Mouse (Mus musculus): ENCODE results near the gene Poll.
A peak's percentile ranks its signal among the peaks of the same experiment; 100 is the strongest.

Poll gene

GRCm38 (mm10) chr19:45533617-45534016 is 26.7 kb downstream of the Poll start:
- DNase-seq (ENCODE audit: low read depth, low spot score): no peak
- H3K27me3 ChIP-seq (ENCODE audit: control insufficient read depth, insufficient read depth, low read length, poor library complexity, severe bottlenecking): no peaks in the 10 kb centered on the region
- no peaks in the 10 kb centered on the region for H3K36me3 ChIP-seq (ENCODE audit: control insufficient read depth, insufficient read depth, low read length, poor library complexity, severe bottlenecking)

GRCm38 (mm10) chr19:45531554-45531953 is 28.8 kb downstream of the Poll start:
- Histone ChIP-seq H3K27me3 (ENCODE audit: control insufficient read depth, insufficient read depth, low read length, poor library complexity, severe bottlenecking) (no peaks in the 10 kb centered on the region), H3K36me3 (ENCODE audit: control insufficient read depth, insufficient read depth, low read length, poor library complexity, severe bottlenecking) (no peaks in the 10 kb centered on the region)
- DNase-seq (ENCODE audit: low read depth, low spot score): no peak

GRCm38 (mm10) chr19:45530200-45530995 is 29.9 kb downstream of the Poll start:
- Histone ChIP-seq H3K36me3 (ENCODE audit: control insufficient read depth, insufficient read depth, low read length, poor library complexity, severe bottlenecking) (no peaks in the 10 kb centered on the region), H3K27me3 (ENCODE audit: control insufficient read depth, insufficient read depth, low read length, poor library complexity, severe bottlenecking) (no peaks in the 10 kb centered on the region)
- DNase-seq (ENCODE audit: low read depth, low spot score): peak; percentile 15

- no peaks in the 10 kb centered on the region for H3K36me3 ChIP-seq (ENCODE audit: control insufficient read depth, insufficient read depth, low read length, poor library complexity, severe bottlenecking)
- DNase-seq (ENCODE audit: low read depth, low spot score): no peak
- H3K27me3 ChIP-seq (ENCODE audit: control insufficient read depth, insufficient read depth, low read length, poor library complexity, severe bottlenecking): no peaks in the 10 kb centered on the region
Measured at GRCm38 (mm10) chr19:45529294-45529693, 31.0 kb downstream of the Poll start.

GRCm38 (mm10) chr19:45527931-45528534 is 32.3 kb downstream of the Poll start:
- Histone ChIP-seq H3K36me3 (ENCODE audit: control insufficient read depth, insufficient read depth, low read length, poor library complexity, severe bottlenecking) (no peaks in the 10 kb centered on the region; the same call in none of the 2 replicates), H3K27me3 (ENCODE audit: control insufficient read depth, insufficient read depth, low read length, poor library complexity, severe bottlenecking) (no peaks in the 10 kb centered on the region)
- DNase-seq (ENCODE audit: low read depth, low spot score): peak; percentile 80

- Histone ChIP-seq H3K36me3 (ENCODE audit: control insufficient read depth, insufficient read depth, low read length, poor library complexity, severe bottlenecking) (no peaks in the 10 kb centered on the region; the same call in none of the 2 replicates), H3K27me3 (ENCODE audit: control insufficient read depth, insufficient read depth, low read length, poor library complexity, severe bottlenecking) (no peaks in the 10 kb centered on the region)
- DNase-seq (ENCODE audit: low read depth, low spot score): no peak
Measured at GRCm38 (mm10) chr19:45527382-45527781, 32.9 kb downstream of the Poll start.

- Histone ChIP-seq H3K36me3 (ENCODE audit: control insufficient read depth, insufficient read depth, low read length, poor library complexity, severe bottlenecking) (peaks cover 17% of the 10 kb centered on the region), H3K27me3 (ENCODE audit: control insufficient read depth, insufficient read depth, low read length, poor library complexity, severe bottlenecking) (no peaks in the 10 kb centered on the region)
- DNase-seq (ENCODE audit: low read depth, low spot score): no peak
Measured at GRCm38 (mm10) chr19:45516264-45516663, 44.1 kb downstream of the Poll start.

- no peak for DNase-seq (ENCODE audit: low read depth, low spot score)
- peaks cover 17% of the 10 kb centered on the region for H3K36me3 ChIP-seq (ENCODE audit: control insufficient read depth, insufficient read depth, low read length, poor library complexity, severe bottlenecking)
- H3K27me3 ChIP-seq (ENCODE audit: control insufficient read depth, insufficient read depth, low read length, poor library complexity, severe bottlenecking): no peaks in the 10 kb centered on the region
Measured at GRCm38 (mm10) chr19:45515341-45515740, 45.0 kb downstream of the Poll start.

GRCm38 (mm10) chr19:45511406-45511805 is 48.9 kb downstream of the Poll start:
- peaks cover 7% of the 10 kb centered on the region; the same call in 1 of the 2 replicates for H3K36me3 ChIP-seq (ENCODE audit: control insufficient read depth, insufficient read depth, low read length, poor library complexity, severe bottlenecking)
- DNase-seq (ENCODE audit: low read depth, low spot score): no peak

GRCm38 (mm10) chr19:45510680-45511079 is 49.7 kb downstream of the Poll start:
- no peak for DNase-seq (ENCODE audit: low read depth, low spot score)
- peaks cover 6% of the 10 kb centered on the region; the same call in 1 of the 2 replicates for H3K36me3 ChIP-seq (ENCODE audit: control insufficient read depth, insufficient read depth, low read length, poor library complexity, severe bottlenecking)
- no peaks in the 10 kb centered on the region for H3K27me3 ChIP-seq (ENCODE audit: control insufficient read depth, insufficient read depth, low read length, poor library complexity, severe bottlenecking)

More at GRCm38 (mm10) chr19:45511406-45511805, 48.9 kb downstream of the Poll start:
- no peaks in the 10 kb centered on the region for H3K27me3 ChIP-seq (ENCODE audit: control insufficient read depth, insufficient read depth, low read length, poor library complexity, severe bottlenecking)

- H3K27me3 ChIP-seq (ENCODE audit: control insufficient read depth, insufficient read depth, low read length, poor library complexity, severe bottlenecking): no peaks in the 10 kb centered on the region
- H3K36me3 ChIP-seq (ENCODE audit: control insufficient read depth, insufficient read depth, low read length, poor library complexity, severe bottlenecking): peaks cover 2% of the 10 kb centered on the region; the same call in 1 of the 2 replicates
- DNase-seq (ENCODE audit: low read depth, low spot score): no peak
Measured at GRCm38 (mm10) chr19:45507531-45507930, 52.8 kb downstream of the Poll start.

- DNase-seq (ENCODE audit: low read depth, low spot score): no peak
- peaks cover 2% of the 10 kb centered on the region; the same call in 1 of the 2 replicates for H3K36me3 ChIP-seq (ENCODE audit: control insufficient read depth, insufficient read depth, low read length, poor library complexity, severe bottlenecking)
- H3K27me3 ChIP-seq (ENCODE audit: control insufficient read depth, insufficient read depth, low read length, poor library complexity, severe bottlenecking): no peaks in the 10 kb centered on the region
Measured at GRCm38 (mm10) chr19:45505446-45505845, 54.9 kb downstream of the Poll start.
